Mouse (Mus musculus) cortical plate, adult 2 months (tissue): ENCODE measurements around the gene Ttyh3.

Experiments
- CTCF ChIP-seq: fragments of 200-500 bp; IDR thresholded peaks from 2 replicates; pipeline ENCODE4 v1.5.1; 2011; ENCODE audit warnings: mild to moderate bottlenecking, control low read depth, low read length; ENCODE audit not compliant: insufficient read depth; ENCODE audit errors: extremely low read depth
- POLR2A ChIP-seq: fragments of 200-500 bp; IDR thresholded peaks from 2 replicates; pipeline ENCODE4 v1.6.1; 2011; ENCODE audit warnings: mild to moderate bottlenecking, low read length, control low read depth; ENCODE audit not compliant: insufficient read depth; ENCODE audit errors: extremely low read depth

- TF ChIP-seq CTCF (no peak), POLR2A (no peak)
Measured at GRCm38 (mm10) chr5:140644263-140644662, 4.6 kb downstream of the Ttyh3 start.
